Mouse (Mus musculus) ES-CJ7 (cell line): Measurements from ENCODE around the gene Cd82.
A peak's percentile ranks its signal among the peaks of the same experiment; 100 is the strongest.

Experiments
- DNase-seq: peaks from one replicate; pipeline ENCODE4 v3.0.0; 2011; ENCODE audit warnings: low read depth, low spot score

Gene Cd82

DNA sequence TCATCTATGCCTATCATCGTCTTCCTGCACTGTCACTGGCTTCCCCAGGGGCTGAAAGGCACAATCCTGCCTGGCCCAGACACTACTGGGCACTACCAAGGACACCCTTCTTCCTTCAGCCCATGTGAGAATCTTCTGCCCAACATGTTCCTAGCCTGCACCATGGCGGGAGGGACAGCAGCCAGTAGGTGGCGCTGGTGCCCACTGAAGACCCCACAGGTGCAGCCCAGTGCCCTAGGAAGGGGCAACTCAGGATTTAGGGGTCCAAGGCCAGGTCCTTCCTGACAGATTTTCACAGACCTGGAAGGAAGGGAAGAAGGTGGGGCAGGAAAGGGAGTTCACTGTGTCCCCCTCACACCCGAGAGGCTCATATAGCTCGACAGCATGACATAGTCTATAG, 47.7 kb downstream of the Cd82 start:
- peak; percentile 43 for DNase-seq

DNA sequence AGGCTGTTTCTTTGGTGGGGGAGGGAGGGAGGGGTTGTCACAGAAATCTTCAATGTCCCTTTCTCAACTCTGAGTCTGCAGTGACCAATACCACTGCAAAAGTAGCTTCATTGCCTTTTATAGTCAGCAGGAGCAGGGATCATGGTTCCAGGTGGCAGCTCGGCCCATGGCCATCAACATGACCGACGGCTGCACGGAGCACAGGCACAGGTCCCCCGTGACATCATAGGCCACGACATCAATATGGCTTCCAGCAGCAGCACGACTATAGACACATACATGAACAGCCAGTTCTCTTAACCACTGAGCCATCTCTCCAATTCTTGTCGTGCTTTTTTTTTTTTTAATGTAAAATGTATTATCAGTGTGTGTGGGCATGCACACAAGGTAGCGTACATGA, 48.8 kb downstream of the Cd82 start:
- DNase-seq: no peak

DNA sequence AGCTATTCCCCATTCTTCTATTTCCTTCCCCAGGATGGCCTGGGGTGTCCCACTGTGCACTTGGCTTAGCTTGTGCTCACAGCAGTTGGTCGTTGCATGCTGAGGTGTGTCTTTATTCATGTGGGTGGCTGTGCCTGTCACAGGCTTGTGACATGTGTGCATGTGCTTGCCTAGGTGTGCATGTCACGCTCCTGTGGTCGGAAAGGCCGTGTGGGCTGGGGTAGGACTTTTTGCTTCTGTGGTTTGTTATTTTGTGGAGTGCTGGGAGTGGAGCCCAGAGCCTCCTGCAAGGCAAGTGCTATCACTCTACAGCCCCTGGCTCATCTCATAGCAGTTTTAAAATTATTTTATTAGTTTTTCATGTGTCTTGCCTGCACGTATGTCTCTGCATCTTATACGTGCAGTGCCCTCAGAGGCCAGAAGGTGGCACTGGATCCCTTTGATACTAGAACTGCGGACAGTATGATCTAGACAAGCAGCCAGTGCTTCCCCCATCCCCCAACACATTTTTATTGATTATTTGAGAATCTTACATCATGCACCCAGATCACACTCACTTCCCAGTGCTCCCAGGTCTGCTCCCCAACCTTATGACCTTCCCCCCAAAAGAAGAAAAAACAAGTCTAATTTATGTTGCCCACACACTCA, 49.4 kb downstream of the Cd82 start:
- peak; percentile 39 for DNase-seq

DNA sequence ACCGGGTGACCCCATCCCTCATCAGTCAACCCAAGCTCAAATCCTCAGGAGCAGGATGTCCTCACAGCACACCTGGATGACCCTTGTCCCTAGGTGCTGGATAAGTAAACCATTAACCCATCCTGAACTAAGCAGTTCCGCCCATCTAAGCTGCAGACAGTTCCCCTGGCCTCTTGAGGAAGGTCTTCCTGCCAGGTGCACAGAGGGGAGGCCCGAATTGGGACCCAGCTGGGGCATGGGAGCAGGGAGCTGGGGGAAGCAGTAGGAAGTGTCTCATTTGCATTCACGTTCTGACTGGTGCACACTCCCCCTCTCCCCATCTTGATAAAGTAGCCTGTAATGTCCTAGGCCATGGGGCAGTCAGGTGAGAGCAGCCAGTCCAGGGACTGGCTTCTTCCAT, 50.8 kb downstream of the Cd82 start:
- DNase-seq: no peak

DNA sequence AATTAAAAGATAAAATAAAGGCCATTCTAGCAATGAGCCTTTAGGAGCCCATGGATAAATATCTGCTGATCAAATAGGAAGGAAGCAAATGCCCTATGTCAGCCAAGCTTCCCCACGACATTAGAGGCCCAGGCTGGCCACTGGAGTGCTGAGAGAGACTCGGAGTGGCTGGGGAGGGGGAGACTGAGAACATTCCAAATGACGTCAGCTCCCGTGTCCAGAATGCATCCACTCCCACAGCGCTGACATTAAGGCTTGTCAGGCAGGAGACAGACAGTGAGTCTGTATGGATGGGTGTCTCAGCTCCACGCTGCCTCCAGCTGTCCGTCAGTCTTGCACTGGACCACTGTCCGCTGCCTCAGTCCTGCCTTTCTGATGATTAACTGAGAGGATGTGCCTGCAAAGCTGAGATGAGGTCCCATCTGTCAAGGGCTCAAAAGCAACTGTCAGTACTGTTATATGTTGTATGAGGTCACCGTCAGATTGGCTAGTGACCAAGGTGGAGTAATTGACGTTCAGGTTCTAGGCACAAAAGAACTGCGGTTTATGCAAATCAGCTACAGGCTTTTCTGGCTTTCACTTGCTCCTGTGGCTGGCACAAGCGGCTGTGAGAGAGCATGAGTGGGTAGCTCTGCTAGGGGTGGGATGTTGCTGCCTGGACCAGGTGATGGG, 51.9 kb downstream of the Cd82 start:
- no peak for DNase-seq

DNA sequence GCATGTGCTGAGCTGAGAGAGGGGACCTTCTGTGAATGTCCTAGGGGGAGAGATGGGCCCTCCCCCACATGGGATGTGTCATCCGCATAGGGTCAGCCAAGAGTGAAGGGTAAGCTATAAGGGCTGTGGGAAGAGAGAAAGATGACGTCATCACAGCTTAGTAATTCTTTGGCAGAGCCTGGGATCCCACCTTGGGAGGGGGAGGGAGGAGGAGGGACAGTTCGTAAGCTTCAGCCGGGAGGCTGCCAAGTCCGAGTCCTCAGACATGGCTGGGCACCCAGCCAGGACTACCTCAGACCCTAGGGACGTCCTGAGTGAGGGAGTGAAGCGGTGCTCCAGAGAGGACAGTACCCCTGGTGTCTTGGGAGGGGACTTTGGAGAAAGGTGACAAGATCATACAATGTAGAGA, 57.9 kb downstream of the Cd82 start:
- no peak for DNase-seq

DNA sequence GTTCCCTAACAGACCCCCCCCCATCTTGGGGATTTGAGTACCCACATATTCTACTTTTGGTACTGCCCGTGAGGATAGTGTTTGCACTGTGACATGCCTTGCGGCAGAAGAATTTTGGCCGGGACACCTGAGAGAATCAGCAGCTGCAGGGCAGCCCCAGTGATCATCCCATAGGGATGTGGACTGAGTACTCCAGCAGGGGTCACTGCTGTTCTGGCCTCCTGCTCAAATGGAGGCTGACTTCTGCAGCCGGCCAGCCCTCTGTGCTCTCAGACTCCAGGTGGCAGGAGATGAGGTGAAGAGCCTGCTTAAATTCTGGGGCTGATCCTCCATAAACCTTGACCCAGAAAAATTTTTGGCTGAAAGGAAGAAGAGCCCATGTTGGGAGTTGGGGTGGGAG, 58.8 kb downstream of the Cd82 start:
- DNase-seq: no peak

DNA sequence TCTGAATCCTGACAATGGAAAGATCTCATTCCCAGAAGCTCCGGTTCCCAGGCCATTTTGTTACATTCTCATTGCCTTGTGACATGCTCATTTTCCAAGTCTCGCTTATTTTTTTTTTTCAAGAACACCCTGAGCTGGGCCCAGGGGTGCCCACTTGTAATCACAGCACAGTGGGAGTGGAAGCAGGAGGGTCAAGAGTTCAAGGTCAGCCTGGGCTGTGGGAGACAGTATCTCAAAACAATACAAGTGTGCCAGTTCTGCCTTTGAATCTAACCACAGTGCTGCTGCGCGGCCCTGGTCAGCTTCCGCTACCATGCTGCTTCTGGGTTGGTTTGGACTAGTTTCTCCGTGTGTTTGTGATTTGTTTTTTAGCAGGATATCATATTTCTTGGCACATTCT, 59.7 kb downstream of the Cd82 start:
- DNase-seq: no peak

DNA sequence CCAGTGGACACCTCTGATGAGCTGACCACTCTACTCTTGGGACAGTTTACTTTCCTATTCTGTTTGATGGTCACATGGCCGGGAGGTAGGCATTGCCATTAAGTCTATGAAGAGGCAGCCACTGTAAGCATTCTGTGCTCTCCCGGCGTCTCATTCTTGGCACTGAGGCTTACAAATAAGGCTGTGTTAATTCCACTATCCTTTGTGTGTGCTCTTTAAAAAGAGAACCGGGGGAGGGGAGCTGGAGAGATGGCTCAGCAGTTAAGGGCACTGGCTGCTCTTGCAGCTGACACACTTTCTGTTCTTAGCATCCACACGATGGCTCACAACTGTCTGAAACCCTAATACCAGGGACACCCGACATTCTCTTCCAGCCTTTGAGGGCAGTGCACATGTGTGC, 71.7 kb downstream of the Cd82 start:
- no peak for DNase-seq

DNA sequence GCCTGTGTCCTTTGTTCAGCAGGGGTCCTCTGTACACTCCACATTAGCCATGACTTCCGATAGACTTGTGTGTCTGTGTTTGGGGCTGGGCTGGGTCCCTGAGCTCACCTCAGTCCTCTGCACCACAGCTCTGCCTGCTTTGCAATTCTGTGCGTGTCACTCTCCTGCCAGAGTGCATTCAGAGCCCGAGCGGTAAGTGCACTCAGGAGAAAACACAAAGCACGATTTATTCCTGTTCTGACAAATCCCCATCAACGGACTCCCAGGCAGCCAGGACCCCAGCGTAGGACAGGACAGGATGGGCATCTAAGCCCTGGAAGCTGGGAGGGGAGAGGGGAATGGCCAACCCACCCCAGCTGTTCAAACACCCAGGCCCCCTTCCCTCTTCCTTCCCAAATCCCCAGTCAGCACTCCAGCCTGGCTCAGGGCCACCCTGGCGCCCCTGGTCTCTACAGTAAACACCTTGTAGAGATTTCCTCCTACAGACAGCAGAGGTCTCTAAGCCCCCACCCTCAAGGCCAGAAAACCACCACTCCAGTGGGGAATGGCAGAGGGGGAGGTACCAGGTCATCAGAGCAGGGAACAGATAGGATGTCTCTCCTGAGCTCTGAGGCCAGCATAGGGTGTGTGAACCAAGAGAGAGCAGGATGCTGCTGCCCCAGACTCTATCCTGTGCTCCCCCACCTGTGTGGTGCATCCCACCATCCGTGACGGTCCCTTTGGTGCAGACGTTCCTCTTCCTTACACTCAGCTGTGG, 72.6 kb downstream of the Cd82 start:
- DNase-seq: no peak

DNA sequence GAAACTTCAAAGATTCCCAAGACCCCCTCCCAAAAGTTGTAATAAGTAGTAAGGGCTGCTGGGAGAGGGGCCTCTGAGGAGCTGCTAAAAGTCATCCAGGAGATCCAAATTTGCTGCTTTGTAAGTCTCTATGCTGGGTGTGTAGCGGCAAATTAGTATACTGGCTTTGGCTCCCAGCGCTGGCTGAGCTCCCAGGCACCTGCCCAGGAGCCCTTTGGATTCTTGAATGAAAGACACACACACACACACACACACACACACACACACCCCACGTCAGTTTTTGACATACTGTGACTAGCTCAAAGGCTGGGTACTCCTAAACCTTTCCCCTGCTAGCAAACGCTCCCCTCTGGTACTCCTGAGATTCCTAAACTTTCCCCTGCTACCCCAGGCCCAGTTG, 76.0 kb downstream of the Cd82 start:
- no peak for DNase-seq

DNA sequence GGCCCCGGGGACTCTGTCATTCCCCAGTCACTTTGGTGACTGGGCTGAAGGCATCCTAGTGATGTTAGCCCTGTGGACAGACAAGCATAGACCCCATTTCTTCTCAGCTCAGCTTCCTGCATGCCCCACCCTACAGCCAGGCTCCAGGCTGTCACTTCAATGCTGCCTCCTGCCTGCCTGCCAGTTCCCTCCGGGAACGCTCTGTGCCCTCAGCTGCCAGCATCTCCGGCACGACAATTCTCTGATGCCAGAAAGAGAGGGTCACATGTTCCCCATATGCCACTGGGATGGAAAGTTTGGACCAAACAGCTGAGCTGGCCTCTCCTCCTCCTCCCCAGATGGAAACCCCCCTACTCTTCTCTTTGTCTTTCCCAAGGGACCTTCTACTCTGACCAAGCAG, 79.1 kb downstream of the Cd82 start:
- DNase-seq: no peak

DNA sequence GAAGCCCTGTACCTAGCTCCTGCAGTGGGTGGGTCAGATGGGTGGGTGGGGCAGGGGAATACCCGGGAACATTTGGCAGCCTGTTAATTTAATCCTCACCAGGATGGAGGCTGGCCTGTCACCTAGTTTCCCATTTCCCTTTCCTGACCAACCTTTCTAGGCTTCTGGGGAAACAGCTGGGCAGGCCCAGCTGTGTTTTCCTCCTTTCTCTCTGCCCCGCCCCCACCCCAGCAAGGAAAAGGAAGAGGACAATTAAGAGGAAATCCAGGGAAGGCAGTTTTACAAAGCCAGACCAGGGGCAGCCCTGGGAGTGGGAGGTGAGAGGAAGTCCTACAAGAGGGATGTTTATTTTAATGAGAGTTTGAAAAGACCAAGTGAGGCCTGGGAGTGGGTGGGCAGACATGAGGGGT, 82.3 kb downstream of the Cd82 start:
- DNase-seq: no peak

DNA sequence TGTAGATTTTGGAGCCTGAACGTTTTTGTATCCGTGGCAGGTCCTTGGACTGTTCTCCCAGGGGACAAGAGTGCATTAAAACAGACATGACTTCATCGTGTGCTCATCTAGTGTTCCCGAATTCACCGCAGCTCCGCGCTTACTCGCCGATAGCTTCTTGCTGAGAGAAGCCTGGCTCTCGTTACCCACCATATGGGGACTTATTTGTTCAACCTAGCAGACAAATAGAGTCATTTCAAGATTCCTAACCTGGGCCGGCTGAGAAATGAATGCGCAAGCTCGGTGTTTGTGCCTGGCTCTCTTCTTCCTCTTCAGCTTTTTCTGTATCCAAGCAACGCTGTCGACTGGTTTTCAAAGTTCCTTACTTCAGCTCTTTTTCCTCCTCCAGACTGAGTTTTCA, 85.1 kb downstream of the Cd82 start:
- no peak for DNase-seq

DNA sequence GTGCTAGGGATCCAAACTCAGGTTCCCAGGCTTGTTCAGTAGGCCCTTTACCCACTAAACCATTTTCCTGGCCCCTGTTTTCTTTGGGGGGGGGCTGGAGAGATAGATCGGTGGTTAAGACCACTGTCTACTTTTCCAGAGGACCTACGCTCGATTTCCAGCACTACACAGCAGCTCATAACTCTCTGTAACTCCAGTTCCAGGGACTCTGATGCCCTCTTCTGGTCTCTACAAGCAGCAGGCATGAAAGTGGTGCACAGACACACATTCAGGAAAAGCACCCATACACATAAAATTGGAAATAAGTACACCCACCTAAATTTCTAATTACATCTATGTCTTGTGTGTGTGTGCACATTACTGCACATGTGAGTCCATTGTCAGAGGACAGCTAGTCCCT, 85.8 kb downstream of the Cd82 start:
- no peak for DNase-seq

DNA sequence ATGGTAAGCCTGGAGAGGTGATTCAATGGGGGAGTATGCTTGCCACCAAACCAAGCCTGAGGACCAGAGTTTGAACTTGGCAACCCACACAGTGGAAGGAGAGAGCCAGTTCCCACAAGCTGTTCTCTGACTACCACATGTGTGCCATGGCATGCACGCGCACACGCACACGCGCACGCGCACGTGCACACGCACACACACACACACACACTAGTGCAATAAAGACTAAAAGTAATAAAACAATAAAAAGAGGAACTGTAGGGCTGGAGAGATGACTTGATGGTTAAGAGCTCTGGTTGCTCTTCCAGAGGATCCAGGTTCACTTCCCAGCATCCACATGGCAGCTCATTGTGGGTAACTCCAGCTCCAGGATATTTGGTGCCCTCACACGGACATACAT, 90.1 kb downstream of the Cd82 start:
- DNase-seq: no peak

DNA sequence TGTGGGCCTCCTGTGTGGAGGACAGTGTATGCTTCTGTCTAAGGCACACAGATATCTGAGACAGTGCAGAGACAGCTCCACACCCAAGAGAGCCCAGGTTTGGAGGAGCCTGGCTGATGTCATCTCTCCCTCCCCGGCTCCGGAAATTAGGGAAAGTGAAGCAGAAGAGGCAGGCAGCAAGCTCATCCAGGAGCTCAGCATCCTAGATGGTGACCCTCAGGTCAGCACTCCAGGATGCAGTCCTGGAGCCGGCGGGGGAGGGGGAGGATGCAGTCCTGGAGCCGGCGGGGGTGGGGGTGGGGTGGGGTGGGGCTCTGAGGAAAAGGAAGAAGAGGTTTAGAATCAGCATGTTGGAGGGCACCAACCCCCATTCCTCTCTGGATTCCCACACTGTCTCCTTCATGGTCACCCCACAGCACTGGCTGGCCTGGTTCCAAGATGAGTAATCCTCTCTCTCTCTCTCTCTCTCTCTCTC, 90.8 kb downstream of the Cd82 start:
- DNase-seq: no peak
